Mouse (Mus musculus) megakaryocyte, embryonic 14.5 days (primary cell): ENCODE data around the gene Crocc2. TPM values are rescaled to one million over a fixed set of nuclear protein-coding genes. Genes with fewer than 3 reads are reported as not detected.

ENCODE experiments used
- H3K27me3 ChIP-seq: replicated peaks from 2 replicates; pipeline ENCODE3; 2012; ENCODE audit warnings: inconsistent platforms
- H3K36me3 ChIP-seq: replicated peaks from 2 replicates; pipeline ENCODE3; 2012; ENCODE audit warnings: low read length, inconsistent platforms, mixed read lengths
- H3K4me1 ChIP-seq: 2 replicates; pipeline ENCODE4 v1.6.1; 2012; ENCODE audit warnings: inconsistent platforms
- H3K4me3 ChIP-seq: replicated peaks from 2 replicates; pipeline ENCODE3; 2012; ENCODE audit warnings: moderate library complexity, mild to moderate bottlenecking, inconsistent platforms
- H3K9me3 ChIP-seq: 2 replicates; pipeline ENCODE4 v1.6.1; 2012; ENCODE audit warnings: inconsistent platforms
- FLI1 ChIP-seq: IDR thresholded peaks from 2 replicates; pipeline ENCODE4 v1.6.1; 2012; ENCODE audit warnings: low read length, inconsistent platforms, mixed read lengths
- GATA1 ChIP-seq: IDR thresholded peaks from 3 replicates; pipeline ENCODE4 v1.6.1; 2012; ENCODE audit warnings: mixed read lengths, low read length, inconsistent platforms, borderline replicate concordance
- polyA plus RNA-seq: library from polyadenylated mRNA; stranded (reverse); fragments of >175 nt; gene quantifications from 2 replicates; pipeline ENCODE4 v1.2.3, GENCODE M21; 2012; ENCODE audit warnings: low replicate concordance; ENCODE audit not compliant: insufficient read depth

The Crocc2 gene
- polyA plus RNA-seq, 1 experiment = not detected

DNA sequence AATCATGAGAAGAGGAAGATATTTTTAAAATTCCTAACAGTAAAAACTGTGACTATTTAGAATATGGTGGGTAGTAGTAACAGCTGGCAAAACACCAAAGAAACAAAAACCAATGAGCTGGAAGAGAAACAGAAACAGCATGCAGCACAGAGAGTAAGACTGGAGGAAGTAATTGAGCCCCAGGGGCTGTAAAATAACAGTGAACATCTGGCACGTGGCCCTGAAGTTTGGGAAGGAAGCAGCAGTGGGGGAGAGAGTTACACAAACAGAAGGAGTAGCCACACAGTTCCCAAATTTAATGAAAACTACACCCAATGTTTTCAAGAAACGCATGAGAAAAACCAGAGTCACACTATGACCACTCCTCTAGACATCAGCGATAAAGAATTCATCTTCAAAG is 98.7 kb downstream of the Crocc2 start:
- Histone ChIP-seq H3K9me3 (peaks cover 4% of the 10 kb centered on the region; the same call in 1 of the 2 replicates), H3K27me3 (peaks cover 15% of the 10 kb centered on the region), H3K4me3 (no peak overlapping the region), H3K36me3 (no peaks in the 10 kb centered on the region), H3K4me1 (no peaks in the 10 kb centered on the region)
- TF ChIP-seq FLI1 (no peak), GATA1 (no peak)

- Histone ChIP-seq H3K9me3 (peaks cover 4% of the 10 kb centered on the region; the same call in 1 of the 2 replicates), H3K4me1 (no peaks in the 10 kb centered on the region), H3K4me3 (no peak overlapping the region), H3K27me3 (peaks cover 12% of the 10 kb centered on the region), H3K36me3 (no peaks in the 10 kb centered on the region)
- TF ChIP-seq FLI1 = no peak
- no peak for TF ChIP-seq GATA1
These were observed 99.7 kb downstream of the Crocc2 start for GRCm38 (mm10) chr1:93268246-93268645.

- H3K9me3 ChIP-seq = peaks cover 13% of the 10 kb centered on the region
- peaks cover 8% of the 10 kb centered on the region for H3K27me3 ChIP-seq
- H3K4me1 ChIP-seq = no peaks in the 10 kb centered on the region
- H3K36me3 ChIP-seq = no peaks in the 10 kb centered on the region
- H3K4me3 ChIP-seq = no peak overlapping the region
- no peak for TF ChIP-seq GATA1
- TF ChIP-seq FLI1 = no peak
These were observed 102.2 kb downstream of the Crocc2 start for GRCm38 (mm10) chr1:93270516-93271240.

DNA sequence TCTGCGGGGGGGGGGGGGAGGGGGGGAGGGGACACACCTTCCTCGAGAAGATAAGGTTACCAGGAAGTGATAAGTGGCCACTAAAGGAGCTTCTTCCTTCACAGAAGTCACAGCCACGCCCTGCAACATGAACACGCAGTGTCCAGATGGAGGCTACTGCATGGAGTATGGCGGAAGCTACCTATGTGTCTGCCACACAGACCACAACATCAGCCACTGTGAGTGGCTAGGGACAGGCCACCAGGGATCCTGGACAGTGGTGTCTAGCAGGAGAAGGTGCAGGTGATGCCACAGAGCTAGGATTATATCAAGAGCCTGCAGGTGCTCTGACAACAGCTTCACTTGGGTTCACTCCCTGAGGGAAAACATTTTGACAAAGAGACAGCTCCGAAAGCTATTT is 103.2 kb downstream of the Crocc2 start:
- Histone ChIP-seq H3K4me1 (no peaks in the 10 kb centered on the region), H3K27me3 (peaks cover 15% of the 10 kb centered on the region), H3K4me3 (no peak overlapping the region), H3K9me3 (peaks cover 13% of the 10 kb centered on the region), H3K36me3 (no peaks in the 10 kb centered on the region)
- no peak for TF ChIP-seq FLI1
- no peak for TF ChIP-seq GATA1

GRCm38 (mm10) chr1:93272409-93272821 is 103.9 kb downstream of the Crocc2 start:
- Histone ChIP-seq H3K4me1 (no peaks in the 10 kb centered on the region), H3K27me3 (peaks cover 15% of the 10 kb centered on the region), H3K4me3 (no peak overlapping the region), H3K9me3 (peaks cover 13% of the 10 kb centered on the region), H3K36me3 (no peaks in the 10 kb centered on the region)
- TF ChIP-seq GATA1 = no peak
- TF ChIP-seq FLI1 = no peak

GRCm38 (mm10) chr1:93275561-93275960 is 107.0 kb downstream of the Crocc2 start:
- peaks cover 22% of the 10 kb centered on the region for H3K27me3 ChIP-seq
- no peaks in the 10 kb centered on the region for H3K36me3 ChIP-seq
- peaks cover 8% of the 10 kb centered on the region; the same call in 1 of the 2 replicates for H3K9me3 ChIP-seq
- H3K4me3 ChIP-seq = no peak overlapping the region
- no peaks in the 10 kb centered on the region for H3K4me1 ChIP-seq
- TF ChIP-seq FLI1 (no peak), GATA1 (no peak)

DNA sequence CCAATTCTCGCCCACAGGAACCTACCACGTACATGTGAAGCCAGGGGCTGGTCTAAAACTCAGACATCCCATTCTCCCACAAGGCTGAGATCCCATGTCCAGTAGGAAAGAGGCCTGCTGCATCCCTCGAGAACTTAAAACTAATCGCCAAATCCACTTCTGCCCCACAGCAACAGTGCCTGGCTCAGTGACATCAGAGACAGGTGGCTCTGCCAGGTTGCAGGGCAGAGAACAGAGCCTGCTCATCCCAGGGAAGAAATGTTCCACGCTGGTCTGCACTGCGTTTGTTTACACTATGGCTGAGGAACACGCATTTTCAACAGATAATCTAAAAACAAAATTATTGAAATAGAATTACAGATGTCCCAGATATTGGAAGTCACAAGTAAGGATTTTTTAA is 108.5 kb downstream of the Crocc2 start:
- H3K27me3 ChIP-seq = peaks cover 32% of the 10 kb centered on the region
- TF ChIP-seq FLI1 = no peak
- no peak for TF ChIP-seq GATA1

More for the DNA sequence above, 108.5 kb downstream of the Crocc2 start:
- no peaks in the 10 kb centered on the region for H3K36me3 ChIP-seq
- H3K4me1 ChIP-seq = no peaks in the 10 kb centered on the region
- H3K9me3 ChIP-seq = peaks cover 8% of the 10 kb centered on the region; the same call in 1 of the 2 replicates
- no peak overlapping the region for H3K4me3 ChIP-seq

Other genes starting within 250 kb of the Crocc2 start
- 12.4 and 15.0 TPM in 2 replicates for gene Capn10, start 234.3 kb upstream of the Crocc2 start, polyA plus RNA-seq
- gene Gpr35, start 217.9 kb upstream of the Crocc2 start, polyA plus RNA-seq = 1.1 TPM in 1 of 2 replicates, not detected in the other
- 0.39 TPM in 1 of 2 replicates, not detected in the other for gene Aqp12, start 162.4 kb upstream of the Crocc2 start, polyA plus RNA-seq
- gene Kif1a, start 66.8 kb upstream of the Crocc2 start, polyA plus RNA-seq = 0.07 TPM in 1 of 2 replicates, not detected in the other
- gene Agxt, start 33.5 kb upstream of the Crocc2 start, polyA plus RNA-seq = not detected in 2 replicates
- gene 2310007B03Rik, start 7.8 kb upstream of the Crocc2 start, polyA plus RNA-seq = not detected in 2 replicates
- gene Sned1, start 67.1 kb downstream of the Crocc2 start, polyA plus RNA-seq = 0.03 TPM in 1 of 2 replicates, not detected in the other
- 2.8 TPM in 1 of 2 replicates, not detected in the other for gene Mterf4, start 137.2 kb downstream of the Crocc2 start, polyA plus RNA-seq
- 6.9 and 18.6 TPM in 2 replicates for gene Ppp1r7, start 174.1 kb downstream of the Crocc2 start, polyA plus RNA-seq
- 0.30 and 0.83 TPM in 2 replicates for gene Pask, start 174.8 kb downstream of the Crocc2 start, polyA plus RNA-seq
- 0.02 TPM in 1 of 2 replicates, not detected in the other for gene Ano7, start 205.2 kb downstream of the Crocc2 start, polyA plus RNA-seq